Mouse (Mus musculus): ENCODE measurements around the gene Tubb4b. TPM values are rescaled to one million over a fixed set of nuclear protein-coding genes. Genes with fewer than 3 reads are reported as not detected.
"Not testable (repeated sequence)": the region's sequence is repeated elsewhere in the genome, so short reads cannot be mapped to it uniquely, and the experiment has no call there.

Gene Tubb4b
- polyA plus RNA-seq, 1 experiment from 2014 or later: 671 TPM

- no peaks in the 10 kb centered on the region for H3K27me3 ChIP-seq (ENCODE audit: insufficient read depth, low read length)
- peaks cover 6% of the 10 kb centered on the region; the same call in 1 of the 2 replicates for H3K36me3 ChIP-seq (ENCODE audit: insufficient read depth, low read length)
- no peaks in the 10 kb centered on the region for H3K9me3 ChIP-seq (ENCODE audit: low read length)
- H3K4me2 ChIP-seq (replicated peaks; ENCODE audit: low read depth, low read length): peak overlapping the region; percentile 99
- WGBS: 73% methylated on average over 5 of the region's 5 CpGs
- H3K4me1 ChIP-seq (ENCODE audit: insufficient read depth, low read length): peaks cover 34% of the 10 kb centered on the region
- H3K9ac ChIP-seq (replicated peaks; ENCODE audit: low read length): peak overlapping the region; percentile 76; the same call in 1 of the 2 replicates
- H3K4me3 ChIP-seq (ENCODE audit: low read length): peak overlapping the region; percentile 88; the same call in 1 of the 2 replicates
- ATAC-seq (ENCODE audit: low FRiP score, low TSS enrichment): no peak
- no peak overlapping the region for H3K27ac ChIP-seq (ENCODE audit: low read length)
Observed at GRCm38 (mm10) chr2:25264286-25264660, 39.8 kb upstream of the Tubb4b start.

- no peaks in the 10 kb centered on the region for H3K9me3 ChIP-seq (ENCODE audit: low read length)
- peaks cover 34% of the 10 kb centered on the region for H3K4me1 ChIP-seq (ENCODE audit: insufficient read depth, low read length)
- no peak overlapping the region for H3K27ac ChIP-seq (ENCODE audit: low read length)
- WGBS: 21% methylated on average over 12 of the region's 12 CpGs
- H3K4me2 ChIP-seq (replicated peaks; ENCODE audit: low read depth, low read length): peak overlapping the region; percentile 99
- ATAC-seq (ENCODE audit: low FRiP score, low TSS enrichment): no peak
- peak overlapping the region; percentile 76 for H3K9ac ChIP-seq (replicated peaks; ENCODE audit: low read length)
- no peaks in the 10 kb centered on the region for H3K27me3 ChIP-seq (ENCODE audit: insufficient read depth, low read length)
- peak overlapping the region; percentile 88 for H3K4me3 ChIP-seq (ENCODE audit: low read length)
- 0 out of 2 replicates have a peak, but pooled peaks cover 2% of the 10 kb centered on the region for H3K36me3 ChIP-seq (ENCODE audit: insufficient read depth, low read length)
Observed at GRCm38 (mm10) chr2:25263623-25264285, 39.3 kb upstream of the Tubb4b start.

- H3K27ac ChIP-seq (ENCODE audit: low read length): 0 out of 2 replicates have a peak overlapping the region, but pooled peaks have one; percentile 39
- WGBS: under 1% methylated on average over 82 of the region's 82 CpGs
- H3K4me2 ChIP-seq (replicated peaks; ENCODE audit: low read depth, low read length): peak overlapping the region; percentile 99
- H3K9me3 ChIP-seq (ENCODE audit: low read length): no peaks in the 10 kb centered on the region
- H3K36me3 ChIP-seq (ENCODE audit: insufficient read depth, low read length): no peaks in the 10 kb centered on the region
- H3K9ac ChIP-seq (replicated peaks; ENCODE audit: low read length): peak overlapping the region; percentile 76
- H3K27me3 ChIP-seq (ENCODE audit: insufficient read depth, low read length): no peaks in the 10 kb centered on the region
- peak overlapping the region; percentile 88 for H3K4me3 ChIP-seq (ENCODE audit: low read length)
- H3K4me1 ChIP-seq (ENCODE audit: insufficient read depth, low read length): peaks cover 34% of the 10 kb centered on the region
- peak; percentile 10; the same call in 1 of the 2 replicates for ATAC-seq (ENCODE audit: low FRiP score, low TSS enrichment)
Observed at GRCm38 (mm10) chr2:25262795-25263622, 38.5 kb upstream of the Tubb4b start.

- H3K27me3 ChIP-seq (ENCODE audit: insufficient read depth, low read length): no peaks in the 10 kb centered on the region
- no peaks in the 10 kb centered on the region for H3K36me3 ChIP-seq (ENCODE audit: insufficient read depth, low read length)
- H3K4me2 ChIP-seq (replicated peaks; ENCODE audit: low read depth, low read length): peak within 1 kb of the TSS; percentile 99
- peaks cover 34% of the 10 kb centered on the region for H3K4me1 ChIP-seq (ENCODE audit: insufficient read depth, low read length)
- peak within 1 kb of the TSS; percentile 88 for H3K4me3 ChIP-seq (ENCODE audit: low read length)
- peak within 1 kb of the TSS; percentile 76 for H3K9ac ChIP-seq (replicated peaks; ENCODE audit: low read length)
- under 1% methylated on average over 39 of the region's 39 CpGs for WGBS
- ATAC-seq (ENCODE audit: low FRiP score, low TSS enrichment): peak; percentile 99
- no peaks in the 10 kb centered on the region for H3K9me3 ChIP-seq (ENCODE audit: low read length)
- H3K27ac ChIP-seq (ENCODE audit: low read length): peak within 1 kb of the TSS; percentile 75
Observed at GRCm38 (mm10) chr2:25262291-25262767, 37.8 kb upstream of the Tubb4b start, which contains the start of gene Tprn. Gene Tprn, plus strand, starts transcription at chr2:25262618.

GRCm38 (mm10) chr2:25261870-25262269 is 37.4 kb upstream of the Tubb4b start:
- H3K9ac ChIP-seq (replicated peaks; ENCODE audit: low read length): peak overlapping the region; percentile 70
- peak overlapping the region; percentile 75 for H3K27ac ChIP-seq (ENCODE audit: low read length)
- peaks cover 30% of the 10 kb centered on the region for H3K4me1 ChIP-seq (ENCODE audit: insufficient read depth, low read length)
- no peaks in the 10 kb centered on the region for H3K36me3 ChIP-seq (ENCODE audit: insufficient read depth, low read length)
- H3K9me3 ChIP-seq (ENCODE audit: low read length): no peaks in the 10 kb centered on the region
- ATAC-seq (ENCODE audit: low FRiP score, low TSS enrichment): peak; percentile 39; the same call in 1 of the 2 replicates
- H3K27me3 ChIP-seq (ENCODE audit: insufficient read depth, low read length): no peaks in the 10 kb centered on the region
- 48% methylated on average over 12 of the region's 12 CpGs for WGBS
- peak overlapping the region; percentile 99 for H3K4me2 ChIP-seq (replicated peaks; ENCODE audit: low read depth, low read length)
- H3K4me3 ChIP-seq (ENCODE audit: low read length): peak overlapping the region; percentile 88

GRCm38 (mm10) chr2:25258887-25259286 is 34.4 kb upstream of the Tubb4b start:
- Histone ChIP-seq H3K36me3 (ENCODE audit: insufficient read depth, low read length) (no peaks in the 10 kb centered on the region), H3K27ac (ENCODE audit: low read length) (no peak overlapping the region), H3K9ac (replicated peaks; ENCODE audit: low read length) (no peak overlapping the region), H3K4me1 (ENCODE audit: insufficient read depth, low read length) (peaks cover 22% of the 10 kb centered on the region), H3K27me3 (ENCODE audit: insufficient read depth, low read length) (no peaks in the 10 kb centered on the region), H3K4me2 (replicated peaks; ENCODE audit: low read depth, low read length) (no peak overlapping the region), H3K9me3 (ENCODE audit: low read length) (no peaks in the 10 kb centered on the region), H3K4me3 (ENCODE audit: low read length) (no peak overlapping the region)
- 61% methylated on average over 2 of the region's 2 CpGs for WGBS
- ATAC-seq (ENCODE audit: low FRiP score, low TSS enrichment): no peak

GRCm38 (mm10) chr2:25257250-25257649 is 32.7 kb upstream of the Tubb4b start:
- not testable (repeated sequence) for H3K27ac ChIP-seq (ENCODE audit: low read length); ATAC-seq (ENCODE audit: low FRiP score, low TSS enrichment); H3K4me3 ChIP-seq (ENCODE audit: low read length); H3K9ac ChIP-seq (replicated peaks; ENCODE audit: low read length); H3K4me2 ChIP-seq (replicated peaks; ENCODE audit: low read depth, low read length); H3K27me3 ChIP-seq (ENCODE audit: insufficient read depth, low read length); H3K9me3 ChIP-seq (ENCODE audit: low read length); H3K36me3 ChIP-seq (ENCODE audit: insufficient read depth, low read length)
- peaks cover 17% of the 10 kb centered on the region for H3K4me1 ChIP-seq (ENCODE audit: insufficient read depth, low read length)
- WGBS: 90% methylated on average over 5 of the region's 5 CpGs

- not testable (repeated sequence) for ATAC-seq (ENCODE audit: low FRiP score, low TSS enrichment); H3K27me3 ChIP-seq (ENCODE audit: insufficient read depth, low read length); H3K27ac ChIP-seq (ENCODE audit: low read length); H3K36me3 ChIP-seq (ENCODE audit: insufficient read depth, low read length); H3K9me3 ChIP-seq (ENCODE audit: low read length)
- Histone ChIP-seq H3K4me3 (ENCODE audit: low read length) (peak overlapping the region; percentile 98), H3K4me2 (replicated peaks; ENCODE audit: low read depth, low read length) (peak overlapping the region; percentile 99), H3K9ac (replicated peaks; ENCODE audit: low read length) (peak overlapping the region; percentile 93), H3K4me1 (ENCODE audit: insufficient read depth, low read length) (peaks cover 17% of the 10 kb centered on the region)
- WGBS: 53% methylated on average over 10 of the region's 12 CpGs
Observed at GRCm38 (mm10) chr2:25256443-25257109, 32.1 kb upstream of the Tubb4b start.

- 0% methylated on average over 39 of the region's 39 CpGs for WGBS
Observed at GRCm38 (mm10) chr2:25255284-25255779, 30.8 kb upstream of the Tubb4b start, which contains the start of gene Tmem203. Gene Tmem203, plus strand, starts transcription at chr2:25255439.

More at GRCm38 (mm10) chr2:25255284-25255779, 30.8 kb upstream of the Tubb4b start, which contains the start of gene Tmem203:
- Histone ChIP-seq H3K9me3 (ENCODE audit: low read length) (no peaks in the 10 kb centered on the region), H3K27ac (ENCODE audit: low read length) (peak within 1 kb of the TSS; percentile 76), H3K36me3 (ENCODE audit: insufficient read depth, low read length) (peaks cover 18% of the 10 kb centered on the region), H3K27me3 (ENCODE audit: insufficient read depth, low read length) (no peaks in the 10 kb centered on the region), H3K4me1 (ENCODE audit: insufficient read depth, low read length) (peaks cover 17% of the 10 kb centered on the region), H3K4me2 (replicated peaks; ENCODE audit: low read depth, low read length) (peak within 1 kb of the TSS; percentile 99), H3K9ac (replicated peaks; ENCODE audit: low read length) (peak within 1 kb of the TSS; percentile 93), H3K4me3 (ENCODE audit: low read length) (peak within 1 kb of the TSS; percentile 98)
- ATAC-seq (ENCODE audit: low FRiP score, low TSS enrichment): peak; percentile 89
